Mouse (Mus musculus) lung, adult 2 months (tissue): ENCODE measurements around the gene Hist1h2ac.

ENCODE experiments used
- CTCF ChIP-seq: fragments of 200-500 bp; IDR thresholded peaks from 2 replicates; pipeline ENCODE4 v1.5.1; 2011; ENCODE audit warnings: mild to moderate bottlenecking, low read length, control low read depth; ENCODE audit not compliant: insufficient read depth
- POLR2A ChIP-seq: fragments of 200-500 bp; IDR thresholded peaks from 2 replicates; pipeline ENCODE4 v1.6.1; 2011; ENCODE audit warnings: low read depth, mild to moderate bottlenecking, control low read depth, low read length, borderline replicate concordance; ENCODE audit errors: extremely low read depth

GRCm38 (mm10) chr13:23729192-23729525, 45.4 kb upstream of the Hist1h2ac start:
- no peak for TF ChIP-seq CTCF
- TF ChIP-seq POLR2A = no peak
